Mouse (Mus musculus) cortical plate, adult 2 months (tissue): ENCODE data around the gene Efcc1. TPM values are rescaled to one million over a fixed set of nuclear protein-coding genes. Genes with fewer than 3 reads are reported as not detected.

Experiments used
- H3K27ac ChIP-seq: fragments of 200-500 bp; 2 replicates; pipeline ENCODE4 v1.5.1; 2012; ENCODE audit warnings: low read length, control low read depth, inconsistent platforms; ENCODE audit not compliant: insufficient read depth
- H3K4me1 ChIP-seq: fragments of 200-500 bp; 2 replicates; pipeline ENCODE4 v1.6.1; 2011; ENCODE audit warnings: low read length; ENCODE audit not compliant: control insufficient read depth, insufficient read depth
- H3K4me3 ChIP-seq: fragments of 200-500 bp; 2 replicates; pipeline ENCODE4 v1.5.1; 2011; ENCODE audit warnings: mild to moderate bottlenecking, low read length, control low read depth; ENCODE audit not compliant: insufficient read depth
- CTCF ChIP-seq: fragments of 200-500 bp; IDR thresholded peaks from 2 replicates; pipeline ENCODE4 v1.5.1; 2011; ENCODE audit warnings: mild to moderate bottlenecking, control low read depth, low read length; ENCODE audit not compliant: insufficient read depth; ENCODE audit errors: extremely low read depth
- POLR2A ChIP-seq: fragments of 200-500 bp; IDR thresholded peaks from 2 replicates; pipeline ENCODE4 v1.6.1; 2011; ENCODE audit warnings: mild to moderate bottlenecking, low read length, control low read depth; ENCODE audit not compliant: insufficient read depth; ENCODE audit errors: extremely low read depth
- polyA plus RNA-seq: library from polyadenylated mRNA; depleted of rRNA; stranded (reverse); fragments of >200 nt; gene quantifications from 2 replicates; pipeline ENCODE4 v1.2.3, GENCODE M21; 2012; rRNA removed

The Efcc1 gene
- polyA plus RNA-seq, 1 experiment, result 6.7 TPM

DNA sequence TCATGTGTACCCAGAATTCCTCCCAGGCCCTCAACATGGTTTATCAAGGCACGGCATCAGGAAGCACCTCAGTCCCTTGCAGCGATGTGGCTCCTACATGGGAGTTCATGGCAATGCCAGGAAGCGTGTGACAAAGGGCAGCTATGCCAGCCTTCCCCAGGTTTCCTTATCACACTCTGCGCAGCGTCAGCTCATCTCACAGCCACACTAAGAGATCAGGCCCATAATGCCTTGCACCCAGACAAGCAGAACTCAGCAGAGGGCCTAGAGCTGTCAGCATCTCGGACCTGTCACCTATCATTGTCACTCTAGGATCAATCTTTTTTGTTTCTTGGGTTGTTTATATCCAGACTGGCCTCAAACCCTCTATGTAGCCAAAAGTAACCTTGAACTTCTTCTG lies 68.9 kb downstream of the Efcc1 start:
- Histone ChIP-seq H3K27ac (no peak overlapping the region), H3K4me3 (no peak overlapping the region), H3K4me1 (no peaks in the 10 kb centered on the region)
- no peak for TF ChIP-seq POLR2A
- TF ChIP-seq CTCF, result no peak

DNA sequence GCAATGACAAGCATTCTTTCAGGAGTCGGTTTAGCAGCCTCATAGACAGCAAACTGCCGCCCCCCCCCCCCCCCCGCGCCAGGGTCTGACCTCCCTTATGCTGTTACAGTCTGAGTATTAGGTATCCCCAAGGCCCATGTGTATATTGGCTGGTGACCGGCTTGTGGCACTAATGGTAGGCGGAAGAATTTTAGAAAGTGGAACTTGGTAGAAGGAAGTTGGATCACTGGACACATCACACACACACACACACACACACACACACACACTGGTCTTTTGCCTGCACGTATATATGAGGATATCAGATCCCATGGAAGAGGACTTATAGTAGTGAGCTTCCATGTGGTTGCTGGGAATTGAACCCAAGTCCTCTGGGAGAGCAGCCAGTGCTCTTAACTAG lies 71.8 kb downstream of the Efcc1 start:
- TF ChIP-seq CTCF, result no peak
- no peak for TF ChIP-seq POLR2A
- no peaks in the 10 kb centered on the region for H3K4me1 ChIP-seq
- no peak overlapping the region for H3K4me3 ChIP-seq
- no peak overlapping the region for H3K27ac ChIP-seq

DNA sequence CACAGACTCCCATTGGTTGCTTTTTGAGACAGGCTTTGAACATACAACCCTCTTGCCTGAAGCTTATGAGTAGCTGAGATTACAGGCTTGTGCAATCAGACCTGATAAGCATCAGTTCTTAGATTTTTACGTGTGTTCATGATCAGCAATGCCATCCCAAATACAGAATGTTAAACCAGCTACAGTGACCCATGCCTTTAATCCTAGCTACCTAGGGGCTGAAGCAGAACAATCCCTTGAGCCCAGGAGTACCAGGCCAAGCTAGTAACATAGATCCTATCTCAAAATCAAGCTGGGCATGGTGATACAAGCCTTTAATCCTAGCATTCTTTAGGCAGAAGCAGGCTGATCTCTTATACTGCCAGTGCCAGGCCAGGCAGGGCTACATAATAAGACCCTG lies 73.4 kb downstream of the Efcc1 start:
- no peak for TF ChIP-seq POLR2A
- TF ChIP-seq CTCF, result no peak
- H3K27ac ChIP-seq, result no peak overlapping the region
- no peaks in the 10 kb centered on the region for H3K4me1 ChIP-seq
- no peak overlapping the region for H3K4me3 ChIP-seq

DNA sequence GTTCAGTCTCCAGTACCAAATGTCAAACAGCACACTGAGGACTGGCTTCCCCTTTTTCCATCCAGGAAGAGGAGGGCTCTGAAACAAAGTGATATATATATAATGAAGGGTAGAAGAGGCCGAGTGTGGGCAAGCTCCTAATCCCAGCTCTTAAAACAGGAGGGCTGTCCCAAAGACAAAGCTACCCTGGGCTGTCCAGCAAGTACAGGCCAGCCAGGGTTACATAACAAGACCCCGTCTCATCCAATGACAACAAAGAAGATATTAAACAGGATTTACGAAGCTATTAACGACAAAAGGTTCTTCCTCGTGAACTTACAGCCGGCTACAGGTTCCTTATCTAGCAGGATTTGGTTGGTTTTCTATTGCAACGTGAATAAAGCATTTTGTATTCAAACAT lies 74.2 kb downstream of the Efcc1 start:
- no peak for TF ChIP-seq CTCF
- no peak for TF ChIP-seq POLR2A
- Histone ChIP-seq H3K4me3 (no peak overlapping the region), H3K27ac (no peak overlapping the region), H3K4me1 (0 out of 2 replicates have a peak, but pooled peaks cover 2% of the 10 kb centered on the region)

DNA sequence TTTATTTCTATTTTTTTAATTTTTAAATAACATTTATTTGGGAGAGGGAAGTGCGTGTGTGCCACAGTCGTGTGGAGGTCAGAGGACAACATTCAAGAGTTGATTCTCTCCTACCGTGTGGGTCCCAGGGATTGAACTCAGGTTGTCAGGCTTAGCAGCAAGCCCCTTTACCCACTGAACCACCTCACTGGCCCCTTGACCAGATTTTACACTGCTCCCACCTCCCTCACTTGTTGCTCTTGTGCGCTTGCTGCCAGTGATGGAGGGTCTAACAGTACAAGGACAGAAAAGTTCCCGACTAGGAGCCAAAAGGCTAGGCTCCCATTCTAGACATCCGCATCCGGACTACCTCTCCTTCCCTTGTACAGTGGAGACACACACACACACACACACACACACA lies 74.8 kb downstream of the Efcc1 start:
- TF ChIP-seq POLR2A (no peak), CTCF (no peak)
- H3K4me1 ChIP-seq, result peaks cover 6% of the 10 kb centered on the region; the same call in 1 of the 2 replicates
- no peak overlapping the region for H3K27ac ChIP-seq
- no peak overlapping the region for H3K4me3 ChIP-seq

Other genes starting within 250 kb of the Efcc1 start
- 6.2 and 7.0 TPM in 2 replicates for gene Arhgap25, start 197.6 kb upstream of the Efcc1 start, polyA plus RNA-seq
- 0.04 and 0.13 TPM in 2 replicates for gene Prokr1, start 140.1 kb upstream of the Efcc1 start, polyA plus RNA-seq
- 4.6 and 5.0 TPM in 2 replicates for gene Aplf, start 58.7 kb upstream of the Efcc1 start, polyA plus RNA-seq
- gene Gp9, start 47.2 kb downstream of the Efcc1 start, polyA plus RNA-seq, result 1.6 and 1.7 TPM in 2 replicates
- 13.9 and 14.4 TPM in 2 replicates for gene Rab43, start 81.3 kb downstream of the Efcc1 start, polyA plus RNA-seq
- gene Gm45140, start 104.9 kb downstream of the Efcc1 start, polyA plus RNA-seq, result 4.3 and 5.6 TPM in 2 replicates
- 25.1 and 30.5 TPM in 2 replicates for gene Isy1, start 107.9 kb downstream of the Efcc1 start, polyA plus RNA-seq
- gene Cnbp, start 120.2 kb downstream of the Efcc1 start, polyA plus RNA-seq, result 303 and 320 TPM in 2 replicates
- 163 and 165 TPM in 2 replicates for gene Copg1, start 156.9 kb downstream of the Efcc1 start, polyA plus RNA-seq
- 39.8 and 44.0 TPM in 2 replicates for gene Hmces, start 183.1 kb downstream of the Efcc1 start, polyA plus RNA-seq